Comparison of ENCODE assay signal across 20 mouse cellular contexts in the genomic region with DNA sequence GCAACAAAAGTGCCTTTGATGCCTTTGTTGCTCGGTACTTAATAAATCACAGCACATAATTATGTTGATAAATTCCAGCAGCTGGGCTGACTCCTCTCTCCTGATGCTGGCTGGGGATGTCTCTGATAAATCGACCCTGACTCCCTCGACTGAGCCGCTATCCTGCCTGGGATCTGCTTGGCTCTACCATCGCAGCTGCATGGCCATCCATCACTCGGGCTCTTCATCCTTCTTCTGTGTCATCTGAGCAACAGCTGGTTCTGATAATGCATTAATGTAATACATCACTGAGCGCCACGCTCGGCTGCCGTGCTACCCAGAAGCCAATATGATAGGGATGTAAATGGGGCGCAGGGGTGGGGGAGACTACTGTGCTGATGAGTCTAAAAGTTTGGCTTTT. TPM values are rescaled to one million over a fixed set of nuclear protein-coding genes. Genes with fewer than 3 reads are reported as not detected.
A peak's percentile ranks its signal among the peaks of the same experiment; 100 is the strongest.
DNase-seq lines count a peak whose midpoint lies in the region; ATAC-seq lines count a peak whose summit lies in the region.
"Had no signal": no experiment of that assay in that cellular context is flagged by ENCODE, and none has a peak within 500 bp of the region (broad histone marks: within the 10 kb centered on the region; RNA-seq: fewer than 3 reads in every experiment).

No protein-coding gene starts in this region.

- peaks cover 8% of the 10 kb centered on the region; the same call in 1 of the 2 replicates for H3K4me1 ChIP-seq in kidney, embryonic 15.5 days
- no peaks in the 10 kb centered on the region for H3K4me1 ChIP-seq in neural tube, embryonic 15.5 days
- H3K4me1 ChIP-seq in hindbrain, embryonic 12.5 days: no peaks in the 10 kb centered on the region
- H3K4me1 ChIP-seq in neural tube, embryonic 11.5 days (ENCODE audit: control insufficient read depth, insufficient read depth, low read length): no peaks in the 10 kb centered on the region
- no peaks in the 10 kb centered on the region for H3K4me1 ChIP-seq in intestine, embryonic 16.5 days (ENCODE audit: control insufficient read depth, insufficient read depth, low read length)

- no peak overlapping the region for H3K4me3 ChIP-seq in kidney, embryonic 15.5 days (replicated peaks)
- no peak overlapping the region for H3K4me3 ChIP-seq in neural tube, embryonic 15.5 days (replicated peaks)
- no peak overlapping the region for H3K4me3 ChIP-seq in hindbrain, embryonic 12.5 days
- no peak overlapping the region for H3K4me3 ChIP-seq in neural tube, embryonic 11.5 days (ENCODE audit: low read depth, low read length)
- H3K4me3 ChIP-seq in intestine, embryonic 16.5 days (ENCODE audit: low read length): no peak overlapping the region
- H3K4me3 ChIP-seq: forebrain, embryonic 15.5 days; left cerebral cortex, adult 2 months; midbrain, embryonic 15.5 days had no signal

- peak; percentile 77 for ATAC-seq in kidney, embryonic 15.5 days (replicated peaks; ENCODE audit: low FRiP score)
- ATAC-seq in neural tube, embryonic 15.5 days (ENCODE audit: low FRiP score): no peak
- ATAC-seq in hindbrain, embryonic 12.5 days (ENCODE audit: low FRiP score): peak; percentile 72; the same call in 1 of the 2 replicates
- no peak for ATAC-seq in neural tube, embryonic 11.5 days (ENCODE audit: insufficient read depth, low FRiP score, low TSS enrichment)
- ATAC-seq in frontal cortex, adult (ENCODE audit: low TSS enrichment): no peak
- ATAC-seq in intestine, embryonic 16.5 days: no peak
- ATAC-seq: forebrain, embryonic 15.5 days; midbrain, embryonic 15.5 days had no signal

- 21% methylated on average over 11 of the region's 11 CpGs for WGBS in kidney, embryonic 15.5 days
- WGBS in neural tube, embryonic 15.5 days: 54% methylated on average over 11 of the region's 11 CpGs
- 55% methylated on average over 11 of the region's 11 CpGs for WGBS in hindbrain, embryonic 12.5 days
- 59% methylated on average over 11 of the region's 11 CpGs for WGBS in neural tube, embryonic 11.5 days
- WGBS in intestine, embryonic 16.5 days: 51% methylated on average over 11 of the region's 11 CpGs

- no peaks in the 10 kb centered on the region for H3K27me3 ChIP-seq in kidney, embryonic 15.5 days
- H3K27me3 ChIP-seq in neural tube, embryonic 15.5 days (replicated peaks): no peaks in the 10 kb centered on the region
- no peaks in the 10 kb centered on the region for H3K27me3 ChIP-seq in hindbrain, embryonic 12.5 days
- H3K27me3 ChIP-seq in neural tube, embryonic 11.5 days (ENCODE audit: control insufficient read depth, insufficient read depth, low read length): no peaks in the 10 kb centered on the region
- H3K27me3 ChIP-seq in intestine, embryonic 16.5 days (replicated peaks; ENCODE audit: control insufficient read depth, insufficient read depth, low read length): no peaks in the 10 kb centered on the region
- H3K27me3 ChIP-seq: forebrain, embryonic 15.5 days; midbrain, embryonic 15.5 days had no signal

- no peak overlapping the region for H3K9ac ChIP-seq in kidney, embryonic 15.5 days
- no peak overlapping the region for H3K9ac ChIP-seq in neural tube, embryonic 15.5 days (replicated peaks)
- no peak overlapping the region for H3K9ac ChIP-seq in hindbrain, embryonic 12.5 days
- no peak overlapping the region for H3K9ac ChIP-seq in neural tube, embryonic 11.5 days (ENCODE audit: low read length)
- no peak overlapping the region for H3K9ac ChIP-seq in intestine, embryonic 16.5 days (ENCODE audit: low read depth, low read length)
- H3K9ac ChIP-seq: forebrain, embryonic 15.5 days; midbrain, embryonic 15.5 days had no signal

- no peak for DNase-seq in kidney, adult 9 months
- peak; percentile 45 for DNase-seq in neural tube, embryonic 10.5 days (ENCODE audit: extremely low spot score, low spot score)
- peak; percentile 55 for DNase-seq in neural tube, embryonic 11.5 days (ENCODE audit: low spot score)
- DNase-seq: adrenal gland, adult 8-10 months; B cell, adult 2 months; cerebellum, postnatal 14 days; gastrocnemius, postnatal 14 days; heart, postnatal 4 days; lung, postnatal 36 days; spleen, adult 18-20 months had no signal

- H3K4me2 ChIP-seq in kidney, embryonic 15.5 days: no peak overlapping the region
- H3K4me2 ChIP-seq in neural tube, embryonic 15.5 days: no peak overlapping the region
- H3K4me2 ChIP-seq in hindbrain, embryonic 12.5 days (replicated peaks): no peak overlapping the region
- H3K4me2 ChIP-seq in neural tube, embryonic 11.5 days (ENCODE audit: low read depth): no peak overlapping the region
- no peak overlapping the region for H3K4me2 ChIP-seq in intestine, embryonic 16.5 days (ENCODE audit: low read depth, low read length)
- H3K4me2 ChIP-seq: forebrain, embryonic 15.5 days; heart, embryonic 11.5 days; midbrain, embryonic 15.5 days had no signal

- no peak overlapping the region for H3K27ac ChIP-seq in kidney, embryonic 15.5 days
- no peak overlapping the region for H3K27ac ChIP-seq in neural tube, embryonic 15.5 days (replicated peaks)
- no peak overlapping the region for H3K27ac ChIP-seq in hindbrain, embryonic 12.5 days
- H3K27ac ChIP-seq in neural tube, embryonic 11.5 days (ENCODE audit: low read depth, low read length): no peak overlapping the region
- H3K27ac ChIP-seq in intestine, embryonic 16.5 days (ENCODE audit: low read length): no peak overlapping the region
- H3K27ac ChIP-seq: forebrain, embryonic 15.5 days; left cerebral cortex, adult 2 months; midbrain, embryonic 15.5 days had no signal

- H3K36me3 ChIP-seq in kidney, embryonic 15.5 days: no peaks in the 10 kb centered on the region
- H3K36me3 ChIP-seq in neural tube, embryonic 15.5 days: no peaks in the 10 kb centered on the region
- H3K36me3 ChIP-seq in hindbrain, embryonic 12.5 days: no peaks in the 10 kb centered on the region
- H3K36me3 ChIP-seq in neural tube, embryonic 11.5 days (ENCODE audit: control insufficient read depth, insufficient read depth, low read length): no peaks in the 10 kb centered on the region; the same call in 1 of the 2 replicates
- H3K36me3 ChIP-seq in intestine, embryonic 16.5 days (ENCODE audit: control insufficient read depth, insufficient read depth, low read length): no peaks in the 10 kb centered on the region
- H3K36me3 ChIP-seq: forebrain, embryonic 15.5 days; midbrain, embryonic 15.5 days had no signal

- no peaks in the 10 kb centered on the region for H3K9me3 ChIP-seq in kidney, embryonic 15.5 days (replicated peaks)
- no peaks in the 10 kb centered on the region for H3K9me3 ChIP-seq in neural tube, embryonic 15.5 days (replicated peaks)
- no peaks in the 10 kb centered on the region for H3K9me3 ChIP-seq in hindbrain, embryonic 12.5 days (replicated peaks)
- no peaks in the 10 kb centered on the region for H3K9me3 ChIP-seq in neural tube, embryonic 11.5 days (ENCODE audit: control insufficient read depth, low read length)
- no peaks in the 10 kb centered on the region for H3K9me3 ChIP-seq in intestine, embryonic 16.5 days (ENCODE audit: control insufficient read depth, low read length)
- H3K9me3 ChIP-seq: forebrain, embryonic 15.5 days; midbrain, embryonic 15.5 days had no signal

RNA-seq across cellular contexts. Expression of gene Rbfox1, which starts 39.5 kb away (rescaled TPM):
- polyA plus RNA-seq in kidney, embryonic 15.5 days (2015; fragmentation: Nextera tagmentation; extraction: Ambion mirVana): 6.7 and 8.0 TPM in 2 replicates
- 300 and 351 TPM in 2 replicates for polyA plus RNA-seq in neural tube, embryonic 15.5 days (2015; fragmentation: Nextera tagmentation; extraction: Ambion mirVana)
- polyA plus RNA-seq in hindbrain, embryonic 12.5 days (2016; fragmentation: Nextera tagmentation; extraction: Ambion mirVana): 50.1 and 58.9 TPM in 2 replicates
- polyA plus RNA-seq in neural tube, embryonic 11.5 days (2014; fragmentation: Nextera tagmentation; extraction: Ambion mirVana): 25.7 and 32.9 TPM in 2 replicates
- polyA plus RNA-seq in intestine, embryonic 16.5 days (2015; fragmentation: Nextera tagmentation; extraction: Ambion mirVana): 3.0 and 3.9 TPM in 2 replicates
- polyA plus RNA-seq: liver, adult 2 months had no signal

Comparison
In these comparisons a context has a peak if more than half of its experiments do, and no peak if none do; other contexts are left out.
1. ATAC-seq: peak in kidney, embryonic 15.5 days (single experiment) and hindbrain, embryonic 12.5 days (single experiment); none in neural tube, embryonic 15.5 days (single experiment), neural tube, embryonic 11.5 days (single experiment), frontal cortex, adult (single experiment) and intestine, embryonic 16.5 days (single experiment).